Mouse (Mus musculus) erythroblast, adult 5-6 weeks (primary cell): ENCODE measurements around the gene Uhmk1. TPM values are rescaled to one million over a fixed set of nuclear protein-coding genes. Genes with fewer than 3 reads are reported as not detected.

ENCODE experiments used
- ATAC-seq: replicated peaks from 2 replicates; pipeline ENCODE4 v1.8.0; 2016; ENCODE audit warnings: moderate number of reproducible peaks, mild to moderate bottlenecking, moderate TSS enrichment, inconsistent platforms; ENCODE audit not compliant: poor library complexity, low FRiP score, severe bottlenecking
- total RNA-seq, 2 experiments: library from RNA; stranded (forward) in 1 of 2; stranded (reverse) in 1 of 2; fragments of 150-400 nt in 1 of 2; fragments of 200-764, 138-1000 nt in 1 of 2; gene quantifications; 2 replicates each; pipeline versions ENCODE4 v1.2.3 to v1.2.4; 2015 to 2017; ENCODE audit warnings: low replicate concordance in 2 of 2

The Uhmk1 gene
- total RNA-seq, 2 experiments from 2014 or later: 18.8 to 26.6 TPM

DNA sequence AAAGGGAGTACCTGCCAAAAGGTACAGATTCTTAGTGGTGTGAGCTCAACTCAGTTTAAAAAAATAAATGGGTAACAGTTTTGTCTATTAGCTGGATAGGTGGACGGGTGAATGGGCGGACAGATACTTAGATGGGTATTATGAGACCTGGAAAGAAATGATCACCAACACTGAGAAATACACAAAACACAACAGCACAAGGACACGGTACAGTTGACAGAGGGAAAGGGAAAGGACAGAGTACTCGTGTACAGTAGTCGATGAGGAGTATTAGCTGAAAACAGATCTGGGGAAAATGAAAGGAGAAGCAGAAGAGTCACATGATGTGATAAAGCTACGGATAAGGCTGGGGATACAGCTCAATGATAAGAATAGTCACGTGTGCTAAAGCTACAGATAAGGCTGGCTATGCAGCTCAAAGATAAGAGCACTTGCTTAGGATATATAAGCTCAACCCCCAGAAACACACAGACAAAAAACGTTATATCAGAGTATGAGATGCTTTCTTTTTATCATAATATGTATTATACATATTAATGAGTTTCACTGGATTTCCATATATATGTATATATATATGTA is 38.4 kb downstream of the Uhmk1 start:
- ATAC-seq: no peak

DNA sequence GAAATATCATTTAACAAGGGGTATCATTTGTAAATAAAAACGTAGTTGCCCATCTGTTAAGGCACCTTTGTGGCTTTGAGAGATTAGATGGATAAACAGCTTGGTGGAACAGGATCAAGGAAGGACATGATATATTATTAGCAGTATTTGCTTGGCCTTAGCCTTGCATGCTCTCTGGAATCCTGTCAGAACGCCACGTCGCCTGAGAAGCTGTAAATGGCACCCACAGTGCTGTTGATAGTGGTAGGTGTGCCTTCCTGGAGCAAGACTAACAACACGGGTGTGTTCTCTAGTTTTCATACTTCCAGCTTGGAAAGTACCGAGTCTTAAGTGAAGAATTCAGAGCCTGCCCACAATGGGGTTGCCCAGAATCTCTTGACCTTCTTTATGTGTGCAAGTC is 39.3 kb downstream of the Uhmk1 start:
- no peak for ATAC-seq

DNA sequence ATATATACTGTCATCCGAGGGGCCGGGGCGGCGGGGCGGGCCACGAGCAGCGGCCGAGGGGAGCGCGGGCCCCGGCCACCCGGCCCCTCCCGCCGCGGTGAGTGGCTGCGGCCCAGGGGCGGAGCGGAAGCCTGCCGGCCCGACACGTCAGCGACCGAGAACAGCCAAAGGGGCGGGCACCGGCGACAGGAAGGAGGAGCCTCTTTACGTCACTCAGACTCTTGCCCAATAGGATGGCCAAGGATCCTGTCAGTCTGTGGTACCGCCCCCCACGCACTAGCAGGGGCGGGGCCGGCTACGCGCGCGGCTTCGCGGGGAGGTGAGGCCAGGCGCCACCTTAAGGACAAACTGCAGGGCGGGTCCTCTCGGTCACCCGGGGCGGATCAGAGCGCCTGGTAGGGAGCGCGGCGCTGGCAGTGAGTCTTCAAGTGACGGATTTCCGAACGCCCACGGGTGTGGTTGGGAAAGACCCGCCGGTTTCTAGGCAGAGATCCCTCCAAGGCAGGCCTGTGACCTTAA is 40.3 kb downstream of the Uhmk1 start, which contains the start of gene Uap1:
Gene Uap1, minus strand, starts transcription at position 144 of the 519 bp plus-strand sequence.
- peak; percentile 94 for ATAC-seq

DNA sequence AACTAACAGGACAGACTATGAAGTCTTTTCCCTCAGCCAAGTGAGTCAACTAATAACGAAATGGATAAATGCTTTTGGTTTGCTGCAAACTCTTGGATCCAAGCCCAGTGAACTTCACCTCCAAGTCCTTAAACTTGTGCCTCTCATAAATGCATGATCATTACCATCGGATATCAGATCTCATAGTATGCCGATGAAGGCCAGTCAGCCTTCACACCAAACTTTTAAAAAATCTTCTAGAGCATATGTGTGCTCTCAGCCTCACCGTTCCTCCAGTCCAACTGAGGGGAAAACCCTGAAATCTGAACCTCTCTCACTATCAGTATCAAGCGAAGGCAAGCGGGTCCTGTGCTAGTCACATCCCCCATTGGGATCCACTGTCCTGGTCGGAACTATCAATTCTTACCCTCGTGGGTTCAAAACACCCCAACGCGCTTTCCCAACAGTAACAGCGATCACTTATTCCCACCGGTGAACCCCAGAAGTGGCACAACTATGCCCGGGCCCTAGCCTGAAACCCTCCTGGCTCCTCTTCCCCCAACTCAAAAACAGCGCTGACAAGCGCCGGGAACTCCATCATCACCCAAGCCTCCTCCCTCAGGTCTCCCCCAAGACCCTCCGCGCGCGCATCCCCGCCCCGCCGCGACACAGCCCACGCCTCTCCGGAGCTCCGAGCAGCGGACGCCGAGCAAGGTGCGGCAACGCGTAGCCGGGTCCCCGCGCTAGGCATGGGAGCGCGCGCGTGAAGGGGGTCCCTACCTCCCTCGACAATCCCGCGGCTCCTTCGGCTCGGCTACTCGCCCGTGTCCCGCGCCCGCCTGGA is 41.0 kb downstream of the Uhmk1 start:
- peak; percentile 37 for ATAC-seq

DNA sequence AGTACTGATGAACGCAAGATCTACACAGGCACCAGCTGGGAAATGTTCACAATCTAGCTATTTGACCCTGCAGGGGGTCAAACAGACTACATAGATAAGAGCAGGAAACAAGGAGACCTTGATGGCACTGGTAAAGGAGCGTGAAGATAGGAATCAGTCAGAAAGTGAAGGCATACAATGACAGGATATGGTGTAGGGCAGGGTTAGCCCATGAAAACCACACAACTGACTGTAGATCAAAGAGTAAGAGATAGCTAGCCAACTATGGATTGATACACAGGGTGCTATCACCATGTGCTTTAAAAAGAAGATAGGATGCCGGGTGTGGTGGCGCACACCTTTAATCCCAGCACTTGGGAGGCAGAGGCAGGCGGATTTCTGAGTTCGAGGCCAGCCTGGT is 47.4 kb downstream of the Uhmk1 start:
- ATAC-seq: no peak

DNA sequence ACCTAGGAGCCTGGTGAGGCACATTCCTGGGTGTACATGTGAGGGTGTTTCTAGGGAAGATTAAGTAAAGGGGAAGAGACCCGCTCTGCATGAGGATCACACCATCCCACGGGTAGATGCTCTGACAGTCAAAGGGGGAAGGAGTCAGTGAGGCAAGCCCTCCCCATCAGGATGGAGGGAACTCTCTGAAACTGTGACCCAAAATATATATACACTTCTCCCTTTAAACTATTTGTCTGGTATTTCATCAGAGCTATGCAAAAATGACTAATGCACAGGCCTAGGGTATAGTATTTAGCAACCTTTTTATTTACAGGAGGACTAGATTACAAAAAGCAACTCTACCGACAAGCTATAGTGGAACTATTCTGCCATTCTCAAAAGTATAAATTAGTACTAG is 50.3 kb downstream of the Uhmk1 start:
- no peak for ATAC-seq

DNA sequence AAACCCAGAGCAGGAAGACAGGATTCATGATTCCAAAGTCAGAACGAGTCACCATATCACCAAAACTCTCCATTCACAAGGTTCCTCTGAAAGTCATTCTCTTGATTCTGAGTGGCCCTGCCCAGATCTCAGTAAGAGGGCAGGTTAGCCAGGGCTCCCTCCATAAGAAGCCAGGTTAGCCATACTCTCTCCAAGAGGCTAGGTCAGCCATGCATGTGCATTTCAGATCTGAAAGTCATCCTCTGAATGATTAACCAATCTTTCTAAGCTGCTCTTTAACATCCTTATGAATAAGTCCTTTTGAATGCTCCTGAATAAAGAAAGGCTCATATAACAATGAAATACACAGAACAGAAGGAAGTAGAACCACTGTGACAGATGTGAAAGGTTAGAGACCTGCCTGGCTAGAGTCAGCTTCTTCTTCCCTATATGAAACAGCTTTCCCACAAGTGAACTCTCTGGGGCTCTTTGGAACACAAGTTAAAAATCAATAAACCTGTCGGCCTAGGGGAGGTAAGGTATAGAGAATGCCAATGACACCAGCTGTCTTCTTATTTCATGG is 51.1 kb downstream of the Uhmk1 start:
- ATAC-seq: no peak

DNA sequence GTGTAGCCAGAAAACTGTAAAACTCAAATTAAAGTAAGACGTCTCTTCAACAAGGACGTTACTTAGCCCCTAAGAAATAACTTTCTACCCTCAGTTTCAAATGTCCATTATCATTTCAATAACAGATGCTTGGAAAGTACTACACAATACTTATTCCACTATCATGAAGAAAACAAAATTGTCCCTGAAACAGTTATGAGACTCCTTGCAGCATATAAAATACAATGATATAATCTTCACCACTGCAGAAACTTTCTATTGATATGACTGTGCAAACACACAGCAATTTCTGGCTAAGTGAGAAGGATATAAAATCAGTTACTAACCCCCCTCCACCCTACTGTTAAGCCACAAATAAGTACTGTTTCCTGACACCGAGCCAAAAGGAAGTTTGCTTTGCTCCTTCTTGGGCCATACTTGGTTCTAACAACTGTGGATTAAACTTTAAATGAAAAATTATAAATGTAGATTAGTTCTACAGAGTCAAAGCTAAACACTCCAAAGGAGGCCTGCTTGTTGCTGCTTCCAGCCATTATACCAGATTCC is 51.7 kb downstream of the Uhmk1 start:
- ATAC-seq: no peak

DNA sequence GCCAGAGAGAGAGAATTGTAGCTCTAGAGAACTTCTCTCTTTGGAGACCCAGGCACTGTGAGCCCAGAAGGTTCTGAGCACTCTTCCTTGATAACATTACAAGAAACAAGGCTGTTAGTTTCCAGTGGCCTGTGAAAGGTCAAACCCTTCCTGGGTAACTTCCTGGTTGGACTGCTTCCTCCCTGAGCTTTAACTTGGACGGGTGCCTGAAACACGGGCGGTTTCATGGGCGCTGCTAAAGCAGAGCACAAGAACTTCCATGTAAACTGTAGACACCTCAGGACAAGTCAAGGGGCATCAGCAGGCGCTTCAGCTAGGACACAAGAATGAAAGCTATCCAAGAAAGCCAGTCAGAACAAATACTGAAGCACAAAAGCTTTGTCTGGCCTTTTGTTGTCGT is 53.3 kb downstream of the Uhmk1 start:
- no peak for ATAC-seq

DNA sequence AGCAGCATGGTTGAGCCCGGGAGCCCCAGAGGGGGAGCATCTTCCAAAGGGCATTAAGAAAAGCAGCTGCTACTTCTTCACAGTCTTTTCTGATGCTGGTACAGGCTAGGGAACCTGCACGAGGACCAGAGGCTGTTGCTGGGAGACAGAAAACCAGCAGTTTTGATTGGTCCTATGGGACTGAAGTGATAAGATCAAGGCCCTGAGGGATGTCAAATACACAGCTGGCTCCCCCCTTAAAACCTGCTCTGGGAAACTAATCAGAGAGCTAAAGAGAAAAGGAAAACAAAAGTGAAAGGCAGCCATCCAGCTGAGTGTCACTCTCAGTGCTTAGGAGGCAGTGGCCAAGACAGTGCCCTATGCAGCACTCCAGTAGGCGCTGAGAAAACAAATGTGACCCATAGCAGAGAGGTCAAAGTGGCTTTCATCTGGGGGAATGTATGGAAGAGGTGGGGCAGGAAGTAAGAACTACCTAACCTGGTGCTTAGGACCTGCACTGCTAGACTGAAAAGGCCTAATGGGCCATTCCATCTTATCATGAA is 54.7 kb downstream of the Uhmk1 start:
- ATAC-seq: no peak

DNA sequence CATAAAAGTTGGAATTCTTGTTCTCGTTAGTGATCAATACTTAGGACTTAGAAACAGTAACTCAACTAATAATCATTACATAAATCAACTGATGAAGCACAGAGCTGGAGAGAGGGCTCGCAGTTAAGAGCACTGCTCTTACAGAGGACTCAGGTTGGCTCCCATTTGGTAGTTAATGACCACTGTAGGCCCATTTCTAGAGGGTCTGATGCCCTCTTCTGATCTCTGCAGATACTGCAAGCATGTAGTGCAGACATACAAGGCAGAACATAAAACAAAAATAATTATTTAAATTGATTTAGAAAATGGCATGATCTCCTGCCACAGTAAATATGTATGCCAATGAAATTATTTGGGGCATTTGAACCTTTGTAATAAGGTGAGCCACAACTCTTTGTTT is 55.5 kb downstream of the Uhmk1 start:
- no peak for ATAC-seq

DNA sequence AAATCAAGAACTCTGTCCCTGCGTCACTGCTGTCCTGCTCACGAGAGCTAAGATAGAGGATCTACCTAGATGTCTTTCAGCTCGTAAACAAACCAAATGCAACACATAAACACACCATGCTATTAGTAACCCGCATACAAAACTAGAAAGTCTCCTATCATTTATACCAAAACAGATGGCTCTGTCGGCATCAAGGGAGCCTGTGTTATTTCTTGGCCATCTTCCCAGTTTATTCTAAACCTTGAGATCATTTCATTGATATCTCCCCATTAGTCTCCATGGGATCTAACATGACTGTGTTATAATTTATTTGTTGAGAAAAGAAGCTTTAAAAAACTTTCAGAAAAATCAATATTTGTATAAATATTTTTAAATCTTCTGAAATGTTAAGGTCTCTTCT is 59.4 kb downstream of the Uhmk1 start:
- ATAC-seq: no peak

DNA sequence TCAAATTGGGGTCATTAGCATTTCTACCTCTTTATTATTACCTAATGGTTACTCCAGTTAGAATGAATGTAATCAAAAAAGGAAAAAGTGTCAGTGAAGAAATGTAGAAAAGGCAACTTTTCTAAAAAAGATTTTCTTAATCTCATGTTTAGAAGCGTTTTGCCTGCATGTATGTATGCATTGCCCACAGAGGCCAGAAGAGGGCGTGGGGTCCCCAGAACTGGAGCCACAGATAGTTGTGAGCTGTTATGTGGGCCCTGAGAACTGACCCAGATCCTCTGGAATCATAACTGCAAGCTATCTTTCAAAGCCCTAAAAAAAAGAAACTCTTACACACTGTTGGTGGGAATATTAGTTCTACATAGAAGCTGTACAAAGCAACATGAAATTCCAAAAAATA is 59.9 kb downstream of the Uhmk1 start:
- ATAC-seq: peak; percentile 52; the same call in 1 of the 2 replicates

DNA sequence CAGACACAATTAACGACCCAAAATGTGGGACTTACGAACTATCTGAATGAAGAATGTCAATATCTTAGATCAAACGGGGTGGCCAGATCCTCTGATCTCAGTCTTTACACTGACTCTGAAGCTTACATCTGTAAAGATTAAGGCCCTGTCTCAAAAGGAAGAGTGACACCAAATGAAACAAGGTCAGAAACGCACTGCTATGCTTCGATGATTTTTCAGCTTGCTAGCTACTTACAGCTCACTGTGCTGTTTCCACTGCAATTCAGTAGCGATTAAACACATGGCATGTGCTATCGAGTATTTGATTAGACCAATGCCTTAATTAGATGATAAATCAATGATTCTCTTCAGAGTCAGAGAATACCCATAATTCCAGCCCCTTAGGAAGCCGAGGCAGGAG is 61.2 kb downstream of the Uhmk1 start:
- no peak for ATAC-seq

DNA sequence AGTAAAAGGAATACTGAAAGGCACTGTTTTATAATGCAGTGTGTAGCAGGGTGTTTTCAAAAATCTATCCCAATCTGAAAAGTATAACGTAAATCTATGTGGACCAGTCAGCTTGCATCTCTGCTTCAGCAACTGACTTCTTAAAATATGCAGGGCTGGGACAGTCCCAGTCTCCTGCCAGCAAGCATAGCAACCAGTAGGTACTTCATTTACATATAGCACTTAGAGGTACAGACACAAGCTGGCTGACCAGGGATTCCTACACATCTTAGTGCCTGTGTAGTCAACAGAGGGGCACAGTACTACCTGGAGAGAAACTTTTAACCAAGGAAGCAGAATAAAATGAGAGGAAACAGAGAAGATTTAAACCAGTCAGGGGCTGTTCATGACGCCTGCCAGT is 62.6 kb downstream of the Uhmk1 start:
- ATAC-seq: no peak

DNA sequence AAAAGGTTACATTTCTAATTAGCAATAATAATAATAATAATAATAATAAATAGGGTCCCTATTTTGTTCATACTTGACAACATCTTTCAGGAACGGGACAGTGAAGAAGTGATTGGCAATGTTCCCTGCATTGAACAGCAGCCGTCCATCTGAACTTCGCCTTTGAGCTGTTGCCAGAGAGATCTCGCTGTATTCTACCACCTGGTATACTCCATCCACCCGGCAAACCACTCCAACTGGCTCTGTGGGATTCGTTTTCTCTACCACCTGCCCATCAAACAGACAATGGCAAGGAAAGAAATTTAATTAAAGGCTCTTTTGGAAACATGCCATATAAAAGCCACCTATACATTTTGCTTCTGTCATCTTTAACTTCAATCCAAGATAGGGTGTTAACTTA is 64.3 kb downstream of the Uhmk1 start:
- no peak for ATAC-seq

DNA sequence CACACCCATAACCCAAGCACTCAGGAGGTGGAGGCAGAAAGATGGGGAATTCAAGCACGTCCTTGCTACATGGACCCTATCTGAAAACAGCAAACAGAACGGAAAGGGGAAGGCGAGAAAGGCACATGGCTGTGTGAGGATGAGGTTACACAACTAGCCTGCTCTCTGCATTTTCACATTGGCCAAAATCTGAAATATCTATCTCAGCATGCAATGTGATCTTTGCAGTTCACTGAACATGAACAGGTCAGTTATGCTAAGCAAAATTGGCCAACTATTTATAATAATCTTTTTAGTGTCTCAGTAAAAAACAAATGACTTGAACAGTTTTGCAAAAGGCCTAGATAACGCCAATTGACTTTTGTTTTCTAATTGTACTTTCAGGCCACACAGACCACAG is 65.4 kb downstream of the Uhmk1 start:
- no peak for ATAC-seq

DNA sequence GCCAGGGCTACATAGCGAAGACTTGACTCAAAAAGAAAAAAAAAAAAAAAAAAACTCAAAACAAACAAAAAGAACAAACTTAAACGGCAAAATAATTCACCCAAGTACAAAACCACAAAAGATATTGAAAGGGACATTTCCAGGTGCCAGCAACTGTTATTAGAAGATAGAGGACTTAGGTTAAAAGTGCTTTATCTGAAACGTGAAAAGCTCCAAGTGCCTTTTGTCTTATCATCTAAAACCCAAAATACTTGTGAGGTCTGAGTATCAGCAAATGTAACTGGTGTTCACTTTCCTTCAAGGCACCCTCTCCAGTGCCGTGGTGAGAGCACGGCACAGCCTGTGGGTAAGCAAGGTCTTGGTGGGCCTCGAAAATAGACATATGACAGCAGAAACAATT is 66.7 kb downstream of the Uhmk1 start:
- ATAC-seq: 0 out of 2 replicates have a peak, but pooled peaks have one; percentile 34

DNA sequence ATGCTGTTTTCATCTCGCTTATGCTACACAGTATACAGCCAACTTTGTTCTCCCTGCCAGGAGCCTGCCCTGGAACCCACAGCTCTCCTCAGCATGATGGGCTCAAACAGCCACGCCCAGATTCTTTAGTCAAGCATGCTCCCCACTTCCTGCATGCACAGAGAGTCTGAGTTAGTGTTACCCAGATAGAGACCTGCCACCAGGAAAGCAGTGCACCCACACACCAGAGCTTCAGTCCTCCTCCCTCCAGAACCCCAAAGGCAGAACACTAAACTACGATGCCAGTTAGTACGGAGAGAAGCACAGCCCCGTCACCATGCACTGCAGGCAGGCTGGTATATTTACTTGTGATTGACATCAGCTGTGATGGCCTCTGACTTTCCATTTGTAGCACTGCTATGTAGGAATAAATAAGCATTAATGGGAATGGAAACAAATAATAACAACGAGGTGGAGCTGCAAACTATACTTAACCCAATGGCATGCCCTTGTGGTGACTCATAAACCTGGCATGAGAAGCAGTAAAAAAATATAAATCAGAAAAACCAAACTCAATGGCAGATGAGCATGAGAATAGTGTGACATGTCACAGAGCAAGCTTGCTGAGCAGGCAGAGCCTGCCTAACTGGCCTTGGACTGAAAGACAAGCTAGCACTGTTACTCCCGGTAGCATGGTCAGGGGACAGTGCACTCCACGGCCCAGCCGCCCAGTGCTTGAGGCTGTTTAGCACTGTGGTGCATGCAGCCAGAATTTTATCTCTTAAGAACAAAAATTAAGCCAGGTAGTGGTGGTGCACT is 67.3 kb downstream of the Uhmk1 start:
- ATAC-seq: peak; percentile 69

DNA sequence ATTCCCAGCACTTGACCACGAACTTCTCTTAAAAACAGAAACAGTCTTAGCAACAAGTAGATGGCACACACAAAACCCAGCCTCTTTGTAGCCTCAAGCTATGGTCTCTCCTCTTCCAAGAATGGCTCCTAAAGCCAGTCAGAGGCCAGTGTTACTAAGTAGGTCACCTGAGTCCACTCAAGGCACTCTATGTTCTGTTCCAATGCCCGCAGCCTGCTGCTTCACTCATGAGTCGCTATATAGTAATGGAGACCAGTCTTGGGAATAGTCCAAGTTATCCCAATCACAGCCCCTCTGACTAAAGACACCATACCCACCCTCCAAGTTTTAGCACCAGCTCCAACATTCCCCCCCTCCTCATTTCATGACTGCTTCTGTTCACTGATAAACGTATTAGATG is 69.6 kb downstream of the Uhmk1 start:
- ATAC-seq: no peak
